Mouse (Mus musculus) midbrain, embryonic 15.5 days (tissue): ENCODE data around the gene Smad9. TPM values are rescaled to one million over a fixed set of nuclear protein-coding genes. Genes with fewer than 3 reads are reported as not detected.

Experiments used
- ATAC-seq: fragments of 200-750 bp; cut with Nextera tagmentation; replicated peaks from 2 replicates; pipeline ENCODE4 v1.8.0; 2017; ENCODE audit warnings: moderate TSS enrichment
- H3K27ac ChIP-seq: fragments of 300-500 bp; sonication (generic); 2 replicates; pipeline ENCODE4 v1.5.1; 2015; ENCODE audit warnings: mild to moderate bottlenecking, inconsistent platforms
- H3K27me3 ChIP-seq: fragments of 300-500 bp; sonication (generic); replicated peaks from 2 replicates; pipeline ENCODE4 v1.6.1; 2015; ENCODE audit warnings: inconsistent platforms
- H3K36me3 ChIP-seq: fragments of 300-500 bp; sonication (generic); replicated peaks from 2 replicates; pipeline ENCODE4 v1.6.1; 2015; ENCODE audit warnings: inconsistent platforms
- H3K4me1 ChIP-seq: fragments of 300-500 bp; sonication (generic); 2 replicates; pipeline ENCODE4 v1.6.1; 2015; ENCODE audit warnings: inconsistent platforms
- H3K4me2 ChIP-seq: fragments of 300-500 bp; sonication (generic); 2 replicates; pipeline ENCODE4 v1.6.1; 2015; ENCODE audit warnings: inconsistent platforms, mild to moderate bottlenecking, moderate library complexity
- H3K4me3 ChIP-seq: fragments of 300-500 bp; sonication (generic); 2 replicates; pipeline ENCODE4 v1.5.1; 2015; ENCODE audit warnings: mild to moderate bottlenecking, inconsistent platforms
- H3K9ac ChIP-seq: fragments of 300-500 bp; sonication (generic); 2 replicates; pipeline ENCODE4 v1.6.1; 2015; ENCODE audit warnings: mild to moderate bottlenecking, inconsistent platforms
- H3K9me3 ChIP-seq: fragments of 300-500 bp; sonication (generic); 2 replicates; pipeline ENCODE4 v1.6.1; 2016; ENCODE audit warnings: inconsistent platforms
- WGBS: fragments of 180-500 bp; shearing (Covaris S2); methylation state at CpG from one replicate; pipeline ENCODE4 v1.1.7; 2015; ENCODE audit warnings: mixed read lengths; 5-methylcytosine and 5-hydroxymethylcytosine counted together
- polyA plus RNA-seq: library from polyadenylated mRNA; unstranded; fragments of >200 nt; fragmentation: Nextera tagmentation; extraction: Ambion mirVana; gene quantifications from 2 replicates; pipeline ENCODE4 v1.2.1, GENCODE M21; 2015

The Smad9 gene
- polyA plus RNA-seq, 1 experiment from 2014 or later: 0.30 TPM

GRCm38 (mm10) chr3:54795379-54795778, 40.0 kb downstream of the Smad9 start:
- Histone ChIP-seq H3K9me3 (no peaks in the 10 kb centered on the region), H3K27me3 (no peaks in the 10 kb centered on the region), H3K27ac (no peak overlapping the region), H3K4me1 (no peaks in the 10 kb centered on the region), H3K36me3 (no peaks in the 10 kb centered on the region), H3K4me2 (no peak overlapping the region), H3K9ac (no peak overlapping the region), H3K4me3 (no peak overlapping the region)
- 91% methylated on average over 5 of the region's 5 CpGs for WGBS
- no peak for ATAC-seq

GRCm38 (mm10) chr3:54795806-54796205, 40.4 kb downstream of the Smad9 start:
- WGBS: 94% methylated on average over 1 of the region's 1 CpGs
- ATAC-seq: no peak
- no peak overlapping the region for H3K27ac ChIP-seq
- no peaks in the 10 kb centered on the region for H3K9me3 ChIP-seq
- H3K4me1 ChIP-seq: no peaks in the 10 kb centered on the region
- H3K36me3 ChIP-seq: no peaks in the 10 kb centered on the region
- H3K27me3 ChIP-seq: no peaks in the 10 kb centered on the region
- no peak overlapping the region for H3K4me3 ChIP-seq
- no peak overlapping the region for H3K4me2 ChIP-seq
- no peak overlapping the region for H3K9ac ChIP-seq

DNA sequence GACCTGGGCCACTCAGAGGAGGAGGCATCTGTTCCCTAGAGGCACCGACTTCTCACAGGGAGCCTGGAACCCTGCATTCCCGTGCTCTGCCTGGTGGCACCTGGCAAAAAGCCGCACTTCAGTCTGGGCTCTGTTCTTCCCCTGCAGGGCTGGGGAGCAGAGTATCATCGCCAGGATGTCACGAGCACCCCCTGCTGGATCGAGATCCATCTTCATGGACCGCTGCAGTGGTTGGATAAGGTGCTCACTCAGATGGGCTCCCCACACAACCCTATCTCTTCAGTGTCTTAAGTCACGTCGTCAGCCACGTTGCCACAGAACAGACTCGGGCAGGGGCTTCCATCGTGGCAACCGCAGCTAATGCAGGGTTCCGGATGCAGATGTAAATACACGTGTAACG, 41.8 kb downstream of the Smad9 start:
- no peak overlapping the region for H3K4me3 ChIP-seq
- no peaks in the 10 kb centered on the region for H3K27me3 ChIP-seq
- H3K9me3 ChIP-seq: no peaks in the 10 kb centered on the region
- WGBS: 42% methylated on average over 16 of the region's 16 CpGs
- ATAC-seq: peak; percentile 71; the same call in 1 of the 2 replicates
- no peaks in the 10 kb centered on the region for H3K36me3 ChIP-seq
- no peak overlapping the region for H3K27ac ChIP-seq
- no peaks in the 10 kb centered on the region for H3K4me1 ChIP-seq
- H3K4me2 ChIP-seq: peak overlapping the region; percentile 14; the same call in 1 of the 2 replicates
- H3K9ac ChIP-seq: no peak overlapping the region

GRCm38 (mm10) chr3:54803713-54804112, 48.3 kb downstream of the Smad9 start:
- peaks cover 19% of the 10 kb centered on the region for H3K4me1 ChIP-seq
- no peaks in the 10 kb centered on the region for H3K27me3 ChIP-seq
- H3K4me3 ChIP-seq: no peak overlapping the region
- H3K9me3 ChIP-seq: no peaks in the 10 kb centered on the region
- peaks cover 10% of the 10 kb centered on the region for H3K36me3 ChIP-seq
- H3K27ac ChIP-seq: no peak overlapping the region
- no peak overlapping the region for H3K4me2 ChIP-seq
- 98% methylated on average over 8 of the region's 8 CpGs for WGBS
- H3K9ac ChIP-seq: no peak overlapping the region
- ATAC-seq: no peak

- Histone ChIP-seq H3K4me3 (peak overlapping the region; percentile 70), H3K36me3 (peaks cover 10% of the 10 kb centered on the region), H3K27ac (peak overlapping the region; percentile 96), H3K4me1 (peaks cover 19% of the 10 kb centered on the region), H3K9me3 (no peaks in the 10 kb centered on the region), H3K4me2 (peak overlapping the region; percentile 85), H3K9ac (peak overlapping the region; percentile 94), H3K27me3 (no peaks in the 10 kb centered on the region)
- ATAC-seq: peak; percentile 80; the same call in 1 of the 2 replicates
- under 1% methylated on average over 56 of the region's 56 CpGs for WGBS
These were observed 51.8 kb downstream of the Smad9 start for GRCm38 (mm10) chr3:54807061-54807661.

DNA sequence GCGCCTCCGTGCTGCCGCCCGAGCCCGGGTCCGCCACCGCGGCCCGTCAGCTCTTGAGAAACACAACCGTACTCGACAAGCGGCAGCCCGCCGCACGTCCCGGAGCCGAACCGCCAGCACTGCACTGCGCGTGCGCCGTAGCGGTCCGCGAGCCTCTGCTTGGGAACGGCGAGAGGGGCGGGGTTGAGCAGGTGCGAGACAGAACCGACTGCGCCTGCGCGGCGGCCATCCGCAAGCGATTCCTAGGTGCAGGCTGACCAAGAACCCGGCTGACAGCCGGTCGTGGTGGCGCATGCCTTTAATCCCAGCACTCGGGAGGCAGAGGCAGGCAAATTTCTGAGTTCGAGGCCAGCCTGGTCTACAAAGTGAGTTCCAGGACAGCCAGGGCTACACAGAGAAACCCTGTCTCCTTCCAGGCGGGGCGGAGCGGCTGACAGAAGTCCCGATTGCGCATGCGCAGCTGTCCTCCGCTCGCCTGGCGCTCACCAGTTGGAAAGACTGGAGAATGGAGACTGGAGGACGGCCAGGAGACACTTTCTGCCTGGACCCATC, 52.4 kb downstream of the Smad9 start, which contains the start of gene Rfxap:
Gene Rfxap, minus strand, starts transcription at position 126 of the 552 bp plus-strand sequence.
- H3K27me3 ChIP-seq: no peaks in the 10 kb centered on the region
- peak within 1 kb of the TSS; percentile 96 for H3K27ac ChIP-seq
- under 1% methylated on average over 52 of the region's 52 CpGs for WGBS
- peaks cover 10% of the 10 kb centered on the region for H3K36me3 ChIP-seq
- H3K4me1 ChIP-seq: peaks cover 19% of the 10 kb centered on the region
- peak within 1 kb of the TSS; percentile 94 for H3K9ac ChIP-seq
- no peaks in the 10 kb centered on the region for H3K9me3 ChIP-seq
- H3K4me2 ChIP-seq: peak within 1 kb of the TSS; percentile 85
- ATAC-seq: peak; percentile 94
- H3K4me3 ChIP-seq: peak within 1 kb of the TSS; percentile 70

DNA sequence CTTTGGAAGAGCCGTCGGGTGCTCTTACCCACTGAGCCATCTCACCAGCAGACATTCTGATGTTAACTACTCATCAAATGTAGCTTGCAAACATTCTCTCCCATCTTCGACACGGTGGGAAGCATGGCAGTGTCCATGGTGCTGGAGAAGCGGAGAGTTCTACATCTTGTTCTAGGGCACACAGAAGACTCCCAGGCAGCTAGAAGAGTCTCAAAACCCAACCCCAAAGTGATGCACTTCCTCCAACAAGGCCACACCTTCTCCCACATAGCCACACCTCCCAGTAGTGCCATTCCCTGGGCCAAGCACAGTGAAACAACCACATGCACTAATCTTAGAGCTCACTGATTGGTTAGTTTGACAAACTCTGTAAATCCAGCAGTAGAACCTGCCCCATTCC, 53.7 kb downstream of the Smad9 start:
- WGBS: 79% methylated on average over 5 of the region's 5 CpGs
- no peak for ATAC-seq

GRCm38 (mm10) chr3:54811616-54812015, 56.2 kb downstream of the Smad9 start:
- Histone ChIP-seq H3K36me3 (no peaks in the 10 kb centered on the region), H3K9me3 (no peaks in the 10 kb centered on the region), H3K27ac (no peak overlapping the region), H3K4me1 (peaks cover 5% of the 10 kb centered on the region), H3K4me2 (no peak overlapping the region), H3K27me3 (no peaks in the 10 kb centered on the region), H3K4me3 (no peak overlapping the region), H3K9ac (no peak overlapping the region)
- ATAC-seq: no peak
- 55% methylated on average over 1 of the region's 1 CpGs for WGBS

More for the DNA sequence above, 53.7 kb downstream of the Smad9 start:
- peaks cover 4% of the 10 kb centered on the region for H3K36me3 ChIP-seq
- H3K27me3 ChIP-seq: no peaks in the 10 kb centered on the region
- no peak overlapping the region for H3K9ac ChIP-seq
- H3K27ac ChIP-seq: no peak overlapping the region
- no peak overlapping the region for H3K4me3 ChIP-seq
- no peaks in the 10 kb centered on the region for H3K9me3 ChIP-seq
- H3K4me1 ChIP-seq: peaks cover 19% of the 10 kb centered on the region
- no peak overlapping the region for H3K4me2 ChIP-seq

DNA sequence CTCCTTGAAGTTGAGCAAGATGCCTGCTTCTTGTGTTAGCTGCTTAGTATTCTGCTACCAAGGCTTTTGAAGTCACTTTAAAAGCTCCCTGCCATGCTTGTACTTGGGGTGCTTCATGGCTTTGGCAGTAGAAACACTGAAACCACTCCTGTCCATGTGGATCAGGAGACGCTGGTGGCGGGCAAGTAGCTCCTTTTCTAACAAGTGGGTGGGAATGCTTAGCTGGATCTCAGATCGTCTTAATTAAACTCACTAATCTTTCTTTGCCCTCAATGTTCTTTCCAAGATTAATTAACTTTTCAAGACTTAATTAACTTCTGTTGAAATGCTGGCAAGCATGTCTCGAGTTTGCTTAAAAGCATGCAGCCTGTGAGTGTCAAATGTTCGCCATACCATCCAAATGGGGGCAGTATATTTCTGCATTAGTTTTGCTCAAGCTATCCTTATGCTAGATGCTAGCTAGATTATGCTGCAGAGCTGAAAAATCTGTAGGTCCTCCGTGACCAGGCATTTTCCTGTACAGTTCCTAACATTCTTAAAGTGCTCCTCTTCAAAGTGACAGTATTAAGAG, 58.1 kb downstream of the Smad9 start:
- no peaks in the 10 kb centered on the region for H3K36me3 ChIP-seq
- no peaks in the 10 kb centered on the region for H3K9me3 ChIP-seq
- no peaks in the 10 kb centered on the region for H3K27me3 ChIP-seq
- H3K9ac ChIP-seq: no peak overlapping the region
- H3K4me3 ChIP-seq: no peak overlapping the region
- H3K27ac ChIP-seq: no peak overlapping the region
- ATAC-seq: no peak
- no peak overlapping the region for H3K4me2 ChIP-seq
- H3K4me1 ChIP-seq: no peaks in the 10 kb centered on the region
- WGBS: 53% methylated on average over 6 of the region's 6 CpGs

DNA sequence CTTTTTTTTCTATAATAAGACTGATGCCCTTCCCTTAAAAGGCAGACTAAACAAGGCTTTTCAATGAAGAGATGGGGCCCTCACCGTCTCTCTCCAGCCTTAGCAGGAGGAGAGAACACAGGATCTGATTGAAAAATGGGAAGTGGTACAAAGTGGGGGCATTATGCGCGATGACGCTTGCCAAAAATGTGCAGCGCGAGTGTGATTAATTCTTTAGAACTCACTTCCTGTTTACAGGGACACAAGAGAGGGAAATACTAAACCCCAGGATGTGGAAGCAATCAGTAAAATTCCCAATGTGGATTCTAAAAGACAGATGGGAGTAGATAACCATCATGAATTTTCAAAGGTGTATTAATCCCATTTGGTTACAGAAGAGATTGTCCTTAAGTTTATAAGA, 59.2 kb downstream of the Smad9 start:
- ATAC-seq: no peak
- Histone ChIP-seq H3K4me3 (no peak overlapping the region), H3K36me3 (no peaks in the 10 kb centered on the region), H3K27ac (no peak overlapping the region), H3K4me1 (no peaks in the 10 kb centered on the region), H3K9ac (no peak overlapping the region), H3K27me3 (no peaks in the 10 kb centered on the region), H3K9me3 (no peaks in the 10 kb centered on the region), H3K4me2 (no peak overlapping the region)
- WGBS: 87% methylated on average over 6 of the region's 6 CpGs

- Histone ChIP-seq H3K4me2 (no peak overlapping the region), H3K36me3 (no peaks in the 10 kb centered on the region), H3K4me1 (no peaks in the 10 kb centered on the region), H3K4me3 (no peak overlapping the region), H3K27me3 (no peaks in the 10 kb centered on the region), H3K27ac (no peak overlapping the region), H3K9ac (no peak overlapping the region), H3K9me3 (no peaks in the 10 kb centered on the region)
- no peak for ATAC-seq
- 19% methylated on average over 3 of the region's 3 CpGs for WGBS
These were observed 59.9 kb downstream of the Smad9 start for GRCm38 (mm10) chr3:54815292-54815691.

- WGBS: 59% methylated on average over 5 of the region's 5 CpGs
- Histone ChIP-seq H3K27me3 (no peaks in the 10 kb centered on the region), H3K4me2 (no peak overlapping the region), H3K27ac (no peak overlapping the region), H3K36me3 (no peaks in the 10 kb centered on the region), H3K4me1 (no peaks in the 10 kb centered on the region), H3K9ac (no peak overlapping the region), H3K9me3 (no peaks in the 10 kb centered on the region), H3K4me3 (no peak overlapping the region)
- no peak for ATAC-seq
These were observed 67.1 kb downstream of the Smad9 start for GRCm38 (mm10) chr3:54822526-54822925.

DNA sequence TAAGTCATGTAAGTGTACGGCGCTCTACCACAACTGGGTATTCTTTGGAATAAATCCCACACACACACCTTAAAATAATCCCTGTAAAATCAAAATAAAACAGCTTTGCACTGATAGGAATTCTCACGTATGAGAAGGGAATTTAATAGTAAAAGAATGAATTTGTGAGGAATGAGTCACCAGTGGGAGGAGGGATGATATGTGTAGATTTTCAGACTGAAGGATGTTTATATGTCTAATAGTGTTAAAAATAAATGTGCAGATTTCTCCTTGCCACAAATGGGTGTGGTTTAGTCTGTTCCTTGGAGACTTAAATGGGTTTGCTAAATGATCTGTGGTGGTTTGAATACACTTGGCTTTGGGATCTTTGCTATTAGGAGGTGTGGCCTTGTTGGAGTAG, 77.1 kb downstream of the Smad9 start:
- no peak overlapping the region for H3K4me2 ChIP-seq
- no peak overlapping the region for H3K27ac ChIP-seq
- no peaks in the 10 kb centered on the region for H3K36me3 ChIP-seq
- H3K4me3 ChIP-seq: no peak overlapping the region
- no peaks in the 10 kb centered on the region for H3K4me1 ChIP-seq
- no peak for ATAC-seq
- H3K27me3 ChIP-seq: no peaks in the 10 kb centered on the region
- 96% methylated on average over 3 of the region's 3 CpGs for WGBS
- no peaks in the 10 kb centered on the region for H3K9me3 ChIP-seq
- H3K9ac ChIP-seq: no peak overlapping the region
